Mouse (Mus musculus) heart, embryonic 13.5 days (tissue): ENCODE results near the gene Kcnc3. TPM values are rescaled to one million over a fixed set of nuclear protein-coding genes. Genes with fewer than 3 reads are reported as not detected.

Experiments
- ATAC-seq: fragments of 200-750 bp; cut with Nextera tagmentation; 2 replicates; pipeline ENCODE4 v1.8.0; 2017; ENCODE audit warnings: moderate TSS enrichment; ENCODE audit not compliant: insufficient number of reproducible peaks, low FRiP score, low TSS enrichment; ENCODE audit errors: extremely low read depth
- H3K27ac ChIP-seq: fragments of 300-500 bp; sonication (generic); replicated peaks from 2 replicates; pipeline ENCODE4 v1.5.1; 2015; ENCODE audit warnings: moderate library complexity, mild to moderate bottlenecking, inconsistent platforms
- H3K27me3 ChIP-seq: fragments of 300-500 bp; sonication (generic); replicated peaks from 2 replicates; pipeline ENCODE4 v1.6.1; 2015; ENCODE audit warnings: mild to moderate bottlenecking, inconsistent platforms
- H3K36me3 ChIP-seq: fragments of 300-500 bp; sonication (generic); 2 replicates; pipeline ENCODE4 v1.6.1; 2015; ENCODE audit warnings: mild to moderate bottlenecking, inconsistent platforms
- H3K4me1 ChIP-seq: fragments of 300-500 bp; sonication (generic); 2 replicates; pipeline ENCODE4 v1.6.1; 2015; ENCODE audit warnings: inconsistent platforms
- H3K4me2 ChIP-seq: fragments of 300-500 bp; sonication (generic); 2 replicates; pipeline ENCODE4 v1.6.1; 2015; ENCODE audit warnings: inconsistent platforms, mild to moderate bottlenecking, moderate library complexity
- H3K4me3 ChIP-seq: fragments of 300-500 bp; sonication (generic); 2 replicates; pipeline ENCODE4 v1.5.1; 2015; ENCODE audit warnings: moderate library complexity, mild to moderate bottlenecking, inconsistent platforms
- H3K9ac ChIP-seq: fragments of 300-500 bp; sonication (generic); 2 replicates; pipeline ENCODE4 v1.6.1; 2015; ENCODE audit warnings: inconsistent platforms, mild to moderate bottlenecking, moderate library complexity
- H3K9me3 ChIP-seq: fragments of 300-500 bp; sonication (generic); 2 replicates; pipeline ENCODE4 v1.6.1; 2016; ENCODE audit warnings: inconsistent platforms
- WGBS: fragments of 180-500 bp; shearing (Covaris S2); methylation state at CpG from one replicate; pipeline ENCODE4 v1.1.7; 2015; ENCODE audit warnings: mixed read lengths; 5-methylcytosine and 5-hydroxymethylcytosine counted together
- polyA plus RNA-seq: library from polyadenylated mRNA; unstranded; fragments of >200 nt; fragmentation: Nextera tagmentation; extraction: Ambion mirVana; gene quantifications from 2 replicates; pipeline ENCODE4 v1.2.1, GENCODE M21; 2015

The Kcnc3 gene
- polyA plus RNA-seq, 1 experiment from 2014 or later, result 0.17 TPM

DNA sequence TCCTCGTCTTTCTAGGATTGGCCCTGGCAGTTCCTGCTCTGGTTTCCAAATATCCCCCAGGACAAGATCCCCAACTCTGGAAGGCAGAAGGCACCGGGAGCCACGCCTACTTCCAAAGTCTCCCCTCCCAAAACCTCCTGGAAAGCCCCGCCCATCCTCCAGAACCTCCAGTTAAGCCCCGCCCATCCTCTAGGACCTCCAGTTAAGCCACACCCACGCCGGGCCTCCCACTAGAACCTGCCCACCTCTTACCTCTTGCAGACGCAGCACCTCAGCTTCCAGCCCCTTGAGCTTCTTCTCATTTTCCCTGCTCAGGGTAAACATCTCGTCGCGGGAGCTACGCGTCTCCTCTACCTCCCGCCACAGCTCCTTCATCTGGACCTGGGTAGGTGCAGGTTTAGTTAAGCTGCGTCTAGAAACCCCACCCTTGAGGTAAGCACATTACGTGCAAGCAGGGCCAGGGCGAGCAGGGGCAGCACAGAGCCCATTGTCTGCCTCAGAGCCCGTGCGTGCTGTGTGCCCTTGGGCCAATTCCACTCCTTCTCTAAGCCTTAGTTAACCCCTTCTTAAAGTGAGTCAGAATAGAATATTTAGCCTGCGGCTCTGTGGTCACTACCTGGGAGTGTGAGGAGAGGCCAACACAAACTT lies 23.7 kb downstream of the Kcnc3 start:
- H3K4me3 ChIP-seq, result no peak overlapping the region
- no peak for ATAC-seq
- H3K9ac ChIP-seq, result no peak overlapping the region
- H3K4me1 ChIP-seq, result no peaks in the 10 kb centered on the region
- H3K4me2 ChIP-seq, result no peak overlapping the region
- H3K27ac ChIP-seq, result no peak overlapping the region
- no peaks in the 10 kb centered on the region for H3K36me3 ChIP-seq
- H3K9me3 ChIP-seq, result peaks cover 4% of the 10 kb centered on the region; the same call in 1 of the 2 replicates
- H3K27me3 ChIP-seq, result peaks cover 76% of the 10 kb centered on the region
- WGBS, result 9% methylated on average over 20 of the region's 20 CpGs

DNA sequence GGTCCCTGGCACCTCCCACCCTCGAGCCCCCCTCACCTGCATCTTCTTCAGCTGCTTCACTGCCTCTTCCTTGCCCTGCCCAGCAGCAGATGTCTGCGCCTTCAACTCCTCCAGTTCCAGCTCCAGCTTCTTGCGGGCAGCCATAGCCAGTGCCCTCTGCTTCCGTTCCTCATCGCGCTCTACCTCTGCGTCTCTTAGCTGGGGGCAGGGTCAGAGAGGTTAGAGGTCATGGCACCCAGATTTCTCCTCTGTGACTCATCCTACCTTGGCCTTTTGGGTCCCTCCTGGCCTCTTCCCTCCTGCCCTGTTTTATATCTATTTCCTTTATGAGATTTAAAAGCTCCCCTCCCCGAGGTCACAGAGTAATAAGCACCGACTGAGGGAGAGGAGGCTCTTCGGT lies 24.8 kb downstream of the Kcnc3 start:
- H3K4me1 ChIP-seq, result no peaks in the 10 kb centered on the region
- no peaks in the 10 kb centered on the region for H3K36me3 ChIP-seq
- WGBS, result 13% methylated on average over 10 of the region's 10 CpGs
- ATAC-seq, result no peak
- no peak overlapping the region for H3K9ac ChIP-seq
- no peak overlapping the region for H3K4me2 ChIP-seq
- H3K27ac ChIP-seq, result no peak overlapping the region
- H3K4me3 ChIP-seq, result no peak overlapping the region
- H3K9me3 ChIP-seq, result peaks cover 11% of the 10 kb centered on the region; the same call in 1 of the 2 replicates
- H3K27me3 ChIP-seq, result peaks cover 66% of the 10 kb centered on the region

DNA sequence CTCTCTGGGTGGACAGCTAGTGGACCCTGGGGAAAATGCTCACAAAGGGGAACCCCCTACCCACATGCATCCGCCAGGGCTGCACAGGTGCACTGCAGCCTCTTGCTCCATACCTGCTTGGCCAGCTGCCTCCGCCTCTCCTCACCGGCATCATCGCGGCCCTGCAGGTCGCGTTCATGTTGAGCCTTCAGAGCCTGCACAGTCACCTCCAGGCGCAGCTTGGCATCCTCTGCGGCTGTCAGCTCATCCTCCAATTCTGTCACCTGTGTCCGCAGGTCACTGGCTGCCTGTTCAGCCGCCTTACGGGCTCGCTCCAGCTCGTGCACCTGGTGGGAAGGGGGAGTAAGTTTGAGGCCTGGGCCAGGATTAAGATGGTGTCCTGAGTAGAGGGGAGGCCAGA lies 25.5 kb downstream of the Kcnc3 start:
- Histone ChIP-seq H3K36me3 (no peaks in the 10 kb centered on the region), H3K4me2 (no peak overlapping the region), H3K4me3 (no peak overlapping the region), H3K9me3 (peaks cover 11% of the 10 kb centered on the region; the same call in 1 of the 2 replicates), H3K9ac (no peak overlapping the region), H3K27ac (no peak overlapping the region), H3K4me1 (no peaks in the 10 kb centered on the region), H3K27me3 (peaks cover 59% of the 10 kb centered on the region)
- 66% methylated on average over 14 of the region's 14 CpGs for WGBS
- ATAC-seq, result no peak

DNA sequence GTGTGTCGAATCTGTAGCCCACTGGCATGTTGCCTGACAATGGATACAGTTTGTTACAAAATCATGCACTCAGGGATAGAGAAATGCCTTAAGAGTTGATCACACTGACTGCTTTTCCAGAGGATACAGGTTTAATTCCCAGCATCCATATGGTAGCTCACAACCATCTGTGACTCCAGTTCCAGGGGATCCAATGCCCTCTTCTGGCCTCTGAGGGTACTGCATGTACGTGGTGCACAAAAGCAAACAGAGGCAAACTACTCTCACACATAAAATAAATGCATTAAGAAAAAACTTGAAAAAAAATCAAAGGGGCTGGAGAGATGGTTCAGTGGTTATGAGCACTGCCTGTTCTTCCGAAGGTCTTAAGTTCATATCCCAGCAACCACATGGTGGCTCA lies 26.6 kb downstream of the Kcnc3 start:
- H3K4me2 ChIP-seq, result no peak overlapping the region
- no peaks in the 10 kb centered on the region for H3K4me1 ChIP-seq
- 46% methylated on average over 3 of the region's 3 CpGs for WGBS
- H3K36me3 ChIP-seq, result no peaks in the 10 kb centered on the region
- no peak overlapping the region for H3K4me3 ChIP-seq
- peaks cover 11% of the 10 kb centered on the region; the same call in 1 of the 2 replicates for H3K9me3 ChIP-seq
- no peak for ATAC-seq
- peaks cover 50% of the 10 kb centered on the region for H3K27me3 ChIP-seq
- H3K27ac ChIP-seq, result no peak overlapping the region
- H3K9ac ChIP-seq, result no peak overlapping the region

DNA sequence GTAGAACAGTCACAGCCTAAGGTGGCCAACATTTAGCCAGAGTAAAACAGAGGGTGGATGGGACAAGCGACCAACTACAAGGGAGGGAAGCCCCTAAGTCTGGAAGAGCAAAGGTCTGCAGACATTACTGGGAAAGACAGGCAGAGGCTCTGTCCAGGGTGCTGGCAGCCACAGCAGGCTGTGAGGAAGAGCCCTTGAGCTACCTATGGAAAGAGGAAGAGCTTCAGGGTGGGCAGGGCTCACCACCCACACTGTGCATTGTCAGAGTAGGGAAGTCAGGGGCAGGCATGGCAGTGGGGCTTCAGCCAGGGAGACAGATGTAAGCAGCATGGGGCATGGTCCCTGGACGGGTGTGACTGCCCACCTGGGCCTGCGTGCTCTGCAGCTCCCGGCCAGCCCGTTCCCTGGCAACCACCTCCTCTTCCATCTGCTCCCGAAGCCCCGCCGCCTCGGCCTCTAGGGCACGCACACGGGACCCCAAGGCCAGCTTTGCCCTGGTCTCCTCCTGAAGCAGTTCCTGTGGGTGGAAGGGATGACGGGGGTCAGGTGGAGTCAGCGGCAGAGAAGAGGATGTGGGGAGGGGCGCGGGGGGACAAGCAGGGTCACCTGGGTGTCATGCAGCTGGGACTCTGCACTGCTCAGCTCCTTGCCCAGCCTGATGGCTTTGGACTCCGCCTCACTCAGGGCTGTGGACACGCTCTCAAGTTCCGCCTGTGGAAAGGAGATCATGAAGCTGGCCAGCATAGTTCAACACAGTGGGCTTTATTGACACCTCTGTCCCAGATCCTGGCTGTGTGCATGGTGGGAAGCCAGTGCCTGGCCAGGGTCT lies 33.5 kb downstream of the Kcnc3 start:
- ATAC-seq, result no peak
- Histone ChIP-seq H3K9ac (no peak overlapping the region), H3K4me2 (no peak overlapping the region), H3K36me3 (no peaks in the 10 kb centered on the region), H3K27me3 (peaks cover 36% of the 10 kb centered on the region), H3K9me3 (peaks cover 9% of the 10 kb centered on the region; the same call in 1 of the 2 replicates), H3K4me1 (no peaks in the 10 kb centered on the region), H3K4me3 (no peak overlapping the region), H3K27ac (no peak overlapping the region)
- 40% methylated on average over 18 of the region's 18 CpGs for WGBS

DNA sequence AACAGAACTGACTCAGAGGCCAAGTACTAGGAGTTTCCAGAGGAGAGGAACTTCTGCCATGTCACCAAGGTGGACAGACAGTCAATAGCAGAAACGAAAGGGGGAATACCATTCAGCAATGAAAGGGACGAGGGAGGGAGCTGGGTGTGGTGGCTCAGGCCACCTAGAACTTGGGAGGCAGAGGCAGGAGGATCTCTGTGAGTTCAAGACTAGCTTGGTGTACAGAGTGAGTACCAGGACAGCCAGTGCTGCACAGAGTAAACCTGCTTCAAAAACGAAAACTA lies 34.0 kb downstream of the Kcnc3 start:
- H3K27me3 ChIP-seq, result peaks cover 42% of the 10 kb centered on the region
- H3K27ac ChIP-seq, result no peak overlapping the region
- no peak overlapping the region for H3K4me3 ChIP-seq
- H3K9ac ChIP-seq, result no peak overlapping the region
- no peak overlapping the region for H3K4me2 ChIP-seq
- WGBS, result 61% methylated on average over 3 of the region's 3 CpGs
- H3K4me1 ChIP-seq, result no peaks in the 10 kb centered on the region
- ATAC-seq, result no peak
- no peaks in the 10 kb centered on the region for H3K36me3 ChIP-seq
- H3K9me3 ChIP-seq, result 0 out of 2 replicates have a peak, but pooled peaks cover 3% of the 10 kb centered on the region

DNA sequence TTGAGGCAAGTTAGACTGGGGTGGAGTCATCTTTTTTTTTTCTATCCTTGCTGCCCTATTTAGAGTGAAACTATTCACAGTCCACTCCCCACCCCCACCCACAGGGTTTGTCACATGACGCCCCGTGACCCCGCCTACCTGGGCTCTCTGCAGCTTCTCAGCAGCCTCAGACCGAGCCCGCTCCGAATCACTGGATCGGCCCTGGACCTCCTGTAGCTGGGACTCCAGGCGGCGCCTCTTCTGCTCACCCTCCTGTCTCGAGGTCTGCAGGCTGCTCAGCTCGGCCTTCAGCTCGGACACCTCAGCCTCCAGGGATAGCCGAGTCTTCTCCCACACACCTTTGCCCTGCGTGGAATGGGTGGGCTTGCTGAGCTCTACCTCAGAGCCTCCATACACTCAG lies 34.4 kb downstream of the Kcnc3 start:
- 51% methylated on average over 14 of the region's 14 CpGs for WGBS
- H3K27me3 ChIP-seq, result peaks cover 45% of the 10 kb centered on the region
- no peaks in the 10 kb centered on the region for H3K9me3 ChIP-seq
- no peak for ATAC-seq
- no peak overlapping the region for H3K4me2 ChIP-seq
- H3K36me3 ChIP-seq, result no peaks in the 10 kb centered on the region
- no peak overlapping the region for H3K9ac ChIP-seq
- H3K27ac ChIP-seq, result no peak overlapping the region
- H3K4me3 ChIP-seq, result no peak overlapping the region
- no peaks in the 10 kb centered on the region for H3K4me1 ChIP-seq

DNA sequence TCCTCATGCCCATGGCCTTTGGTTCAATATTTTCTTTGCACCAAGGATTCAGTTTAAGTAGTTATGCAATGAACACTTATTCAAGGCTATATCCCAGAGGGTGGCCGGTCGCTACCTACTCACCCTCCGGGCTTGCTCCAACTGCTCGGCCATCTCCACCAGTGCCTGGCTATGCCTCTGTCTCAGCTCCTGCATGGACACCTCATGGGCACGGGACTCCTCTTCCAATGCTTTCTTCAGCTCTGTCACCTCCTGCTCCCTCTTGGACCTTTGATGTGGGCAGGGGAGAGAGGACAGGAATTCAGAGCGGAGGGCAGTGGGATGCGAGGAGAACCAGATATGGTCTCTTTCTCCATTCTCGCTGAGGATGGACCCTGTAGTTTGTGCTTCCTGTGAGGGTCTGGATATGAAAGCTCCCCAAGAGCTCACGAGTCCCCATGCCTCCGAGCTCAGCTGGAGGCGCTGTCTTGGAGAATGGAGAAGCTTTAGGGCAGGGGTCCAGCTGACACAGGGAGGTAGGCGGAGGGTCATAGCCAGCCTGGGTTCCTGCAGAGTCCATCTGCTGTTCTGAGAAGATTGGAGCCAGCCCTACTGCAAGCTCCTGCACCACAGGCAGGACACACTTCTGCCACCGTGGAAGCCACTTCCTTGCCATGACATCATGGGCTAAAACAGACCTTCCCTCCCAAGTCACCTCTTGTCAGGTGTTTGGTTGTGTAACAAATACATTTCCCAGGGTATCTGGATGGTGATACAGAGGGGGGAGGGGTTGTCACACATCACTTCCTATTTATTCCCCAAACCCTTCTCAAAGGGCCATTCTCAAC lies 35.0 kb downstream of the Kcnc3 start:
- no peak overlapping the region for H3K4me3 ChIP-seq
- ATAC-seq, result no peak
- no peaks in the 10 kb centered on the region for H3K4me1 ChIP-seq
- peaks cover 46% of the 10 kb centered on the region for H3K27me3 ChIP-seq
- H3K36me3 ChIP-seq, result no peaks in the 10 kb centered on the region
- no peaks in the 10 kb centered on the region for H3K9me3 ChIP-seq
- no peak overlapping the region for H3K27ac ChIP-seq
- no peak overlapping the region for H3K9ac ChIP-seq
- 77% methylated on average over 13 of the region's 13 CpGs for WGBS
- H3K4me2 ChIP-seq, result no peak overlapping the region

DNA sequence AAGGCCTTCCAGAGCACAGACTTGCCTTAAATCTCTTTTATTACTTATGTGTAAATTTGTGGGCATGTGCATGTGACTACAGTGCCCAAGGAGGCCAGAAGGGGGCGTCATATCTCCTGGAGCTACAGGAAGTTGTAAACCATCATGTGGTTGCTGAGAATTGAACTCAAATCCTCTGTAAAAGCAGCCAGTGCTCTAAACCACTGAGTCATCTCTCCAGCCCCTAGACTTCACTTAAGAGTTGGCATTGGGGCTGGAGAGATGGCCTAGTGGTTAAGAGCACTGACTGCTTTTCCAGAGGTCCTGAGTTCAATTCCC lies 35.6 kb downstream of the Kcnc3 start:
- ATAC-seq, result no peak
- no peak overlapping the region for H3K27ac ChIP-seq
- no peak overlapping the region for H3K4me3 ChIP-seq
- WGBS, result 45% methylated on average over 1 of the region's 1 CpGs
- no peaks in the 10 kb centered on the region for H3K4me1 ChIP-seq
- no peaks in the 10 kb centered on the region for H3K36me3 ChIP-seq
- no peaks in the 10 kb centered on the region for H3K9me3 ChIP-seq
- H3K9ac ChIP-seq, result no peak overlapping the region
- peaks cover 51% of the 10 kb centered on the region for H3K27me3 ChIP-seq
- no peak overlapping the region for H3K4me2 ChIP-seq

DNA sequence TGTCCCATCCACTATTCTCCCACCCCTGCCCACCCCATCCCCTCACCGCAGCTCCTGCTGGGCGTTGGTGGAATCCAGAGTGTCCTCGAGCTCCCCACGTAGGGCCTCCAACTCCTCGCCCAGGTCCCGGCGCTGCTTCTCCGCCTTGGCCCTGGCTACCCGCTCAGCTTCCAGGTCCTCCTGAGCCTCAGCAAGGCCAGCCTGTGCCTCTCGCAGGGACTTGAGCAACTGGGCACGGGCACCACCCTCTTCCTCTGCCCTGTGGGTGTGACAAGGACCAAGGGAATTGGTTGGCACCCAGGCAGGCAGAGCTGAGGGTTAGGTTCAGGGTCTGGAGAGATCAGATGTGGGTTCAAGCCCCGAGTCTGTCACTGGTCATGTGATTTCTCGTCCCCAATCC lies 36.5 kb downstream of the Kcnc3 start:
- ATAC-seq, result no peak; the same call in 1 of the 2 replicates
- Histone ChIP-seq H3K9ac (no peak overlapping the region), H3K4me3 (no peak overlapping the region), H3K27ac (no peak overlapping the region), H3K9me3 (no peaks in the 10 kb centered on the region), H3K36me3 (no peaks in the 10 kb centered on the region), H3K27me3 (peaks cover 59% of the 10 kb centered on the region), H3K4me2 (no peak overlapping the region), H3K4me1 (no peaks in the 10 kb centered on the region)
- WGBS, result 65% methylated on average over 13 of the region's 13 CpGs

DNA sequence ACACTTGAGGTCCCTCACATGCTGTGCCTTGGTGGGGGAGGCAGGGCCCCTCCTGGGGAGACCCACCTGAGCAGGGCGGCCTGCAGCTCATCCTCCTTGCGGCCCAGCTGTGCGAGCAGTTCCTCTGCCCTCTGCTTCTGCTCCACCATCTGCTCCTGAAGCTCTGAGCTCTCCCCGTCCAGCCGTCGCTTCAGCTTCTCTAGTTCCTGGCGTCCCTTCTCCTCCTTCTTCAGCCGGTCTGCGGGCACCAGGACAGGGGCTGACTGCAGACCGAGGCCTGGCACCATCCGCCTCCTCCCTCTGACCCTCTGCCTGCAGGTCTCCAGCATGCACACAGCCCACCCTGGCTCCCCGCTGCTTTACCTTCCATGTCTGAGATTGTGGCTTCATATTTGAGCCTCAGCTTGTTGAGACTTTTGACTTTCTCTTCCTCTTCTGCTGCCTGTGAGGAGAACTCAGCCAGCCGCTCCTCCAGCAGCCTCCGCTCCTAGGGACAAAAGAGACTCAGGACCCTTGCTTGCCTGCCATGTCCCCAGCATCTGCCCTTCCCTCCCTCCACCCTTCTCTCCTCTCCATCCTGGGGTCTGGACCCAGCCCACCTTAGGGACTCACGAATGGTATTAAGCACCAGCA lies 38.1 kb downstream of the Kcnc3 start:
- Histone ChIP-seq H3K36me3 (no peaks in the 10 kb centered on the region), H3K4me1 (no peaks in the 10 kb centered on the region), H3K27ac (no peak overlapping the region), H3K27me3 (peaks cover 67% of the 10 kb centered on the region), H3K4me2 (no peak overlapping the region), H3K9me3 (no peaks in the 10 kb centered on the region), H3K4me3 (no peak overlapping the region), H3K9ac (no peak overlapping the region)
- 79% methylated on average over 15 of the region's 15 CpGs for whole genome bisulfite sequencing
- no peak for ATAC-seq
